Mouse (Mus musculus): ENCODE data around the gene Scgb2b19. TPM values are rescaled to one million over a fixed set of nuclear protein-coding genes. Genes with fewer than 3 reads are reported as not detected.
"Not testable (repeated sequence)": the region's sequence is repeated elsewhere in the genome, so short reads cannot be mapped to it uniquely, and the experiment has no call there.

Scgb2b19 gene
- polyA plus RNA-seq (2012; rRNA removed), result not detected in 2 replicates

DNA sequence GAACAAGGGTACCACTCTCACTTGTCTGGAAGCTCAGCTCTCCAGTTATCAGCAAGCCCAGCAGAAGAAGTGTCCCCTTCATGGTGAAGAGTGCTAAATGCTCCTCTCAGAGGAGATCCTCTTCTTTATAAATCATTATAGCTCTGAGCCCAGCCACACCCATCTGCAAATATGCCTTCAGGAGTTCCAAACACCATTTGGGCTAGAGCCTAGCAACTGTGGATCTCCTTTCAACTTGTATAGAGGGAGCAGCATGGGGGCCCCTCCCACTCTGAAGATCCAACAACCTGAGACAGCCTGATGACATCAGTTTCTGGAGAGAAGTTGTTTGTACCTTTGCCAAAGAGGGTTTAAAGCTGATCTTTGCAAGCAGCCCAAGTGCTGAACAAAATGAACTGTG is at the start of gene Scgb2b19:
Gene Scgb2b19 (minus strand): TSS at position 101 of the 400 bp plus-strand sequence.
- not testable (repeated sequence) for DNase-seq (ENCODE audit: low read depth, low spot score)

DNA sequence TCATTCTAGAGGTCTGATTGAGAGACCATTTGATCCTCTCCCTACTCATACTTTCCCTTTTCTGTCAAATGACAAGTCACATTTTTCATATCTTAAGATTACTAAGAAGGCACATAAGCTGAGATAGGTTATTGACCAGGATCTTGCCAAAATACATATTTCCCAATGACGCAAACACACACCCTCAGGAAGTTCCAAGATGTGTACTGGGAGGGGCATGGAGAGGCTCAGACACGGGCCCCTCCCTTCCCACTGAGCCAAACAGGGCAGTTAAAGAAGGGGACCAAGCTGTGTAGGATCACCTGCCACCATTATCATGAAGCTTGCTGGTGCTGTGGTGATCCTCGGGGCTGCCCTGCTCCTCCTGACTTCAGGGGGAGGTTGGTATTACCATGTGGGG is 6.9 kb upstream of the Scgb2b19 start, which contains the start of gene Scgb1b19:
Gene Scgb1b19 (plus strand): TSS at position 301 of the 400 bp plus-strand sequence.
- DNase-seq (ENCODE audit: low read depth, low spot score), result not testable (repeated sequence)
- WGBS, result 60% methylated on average over 3 of the region's 3 CpGs

Other genes starting within 250 kb of the Scgb2b19 start
- not detected in 2 replicates for gene Scgb2b17, start 223.8 kb downstream of the Scgb2b19 start, polyA plus RNA-seq (2012; rRNA removed)
- gene Scgb1b17, start 216.9 kb downstream of the Scgb2b19 start, polyA plus RNA-seq (2012; rRNA removed), result not detected in 2 replicates
- not detected in 2 replicates for gene Scgb2b18, start 106.5 kb downstream of the Scgb2b19 start, polyA plus RNA-seq (2012; rRNA removed)
- not detected in 2 replicates for gene Scgb1b18, start 94.8 kb downstream of the Scgb2b19 start, polyA plus RNA-seq (2012; rRNA removed)
- gene Scgb1b19, start 7.0 kb upstream of the Scgb2b19 start, polyA plus RNA-seq (2012; rRNA removed), result not detected in 2 replicates
- not detected in 2 replicates for gene Scgb2b20, start 86.0 kb upstream of the Scgb2b19 start, polyA plus RNA-seq (2012; rRNA removed)
- gene Scgb1b20, start 92.9 kb upstream of the Scgb2b19 start, polyA plus RNA-seq (2012; rRNA removed), result not detected in 2 replicates
- gene Scgb2b21, start 240.1 kb upstream of the Scgb2b19 start, polyA plus RNA-seq (2012; rRNA removed), result not detected in 2 replicates

All from large intestine, adult 2 months (tissue).